Mouse (Mus musculus) testis, adult 2 months (tissue): ENCODE measurements around the gene Laptm4a. TPM values are rescaled to one million over a fixed set of nuclear protein-coding genes. Genes with fewer than 3 reads are reported as not detected.

Experiments used
- H3K27ac ChIP-seq: fragments of 200-500 bp; 2 replicates; pipeline ENCODE4 v1.5.1; 2012; ENCODE audit warnings: low read depth, low read length; ENCODE audit not compliant: control insufficient read depth, insufficient read depth
- H3K27me3 ChIP-seq: fragments of 200-500 bp; 2 replicates; pipeline ENCODE4 v1.6.1; 2012; ENCODE audit warnings: mild to moderate bottlenecking, low read length, moderate library complexity; ENCODE audit not compliant: control insufficient read depth, insufficient read depth
- H3K36me3 ChIP-seq: fragments of 200-500 bp; 2 replicates; pipeline ENCODE4 v1.6.1; 2012; ENCODE audit warnings: mild to moderate bottlenecking, low read length; ENCODE audit not compliant: control insufficient read depth, insufficient read depth
- H3K4me1 ChIP-seq: fragments of 200-500 bp; 2 replicates; pipeline ENCODE4 v1.6.1; 2012; ENCODE audit warnings: low read length; ENCODE audit not compliant: control insufficient read depth, insufficient read depth
- H3K4me3 ChIP-seq: fragments of 200-500 bp; 2 replicates; pipeline ENCODE4 v1.5.1; 2012; ENCODE audit warnings: low read depth, mild to moderate bottlenecking, low read length, moderate library complexity, mixed read lengths; ENCODE audit not compliant: control insufficient read depth
- CTCF ChIP-seq: fragments of 200-500 bp; IDR thresholded peaks from 2 replicates; pipeline ENCODE4 v1.5.1; 2012; ENCODE audit warnings: low read depth, mild to moderate bottlenecking, inconsistent platforms, low read length, moderate library complexity; ENCODE audit not compliant: control insufficient read depth, insufficient read depth, insufficient replicate concordance
- POLR2A ChIP-seq: fragments of 200-500 bp; IDR thresholded peaks from 2 replicates; pipeline ENCODE4 v1.6.1; 2012; ENCODE audit warnings: low read depth, mild to moderate bottlenecking, inconsistent platforms, low read length, moderate library complexity; ENCODE audit not compliant: control insufficient read depth
- polyA plus RNA-seq: library from polyadenylated mRNA; depleted of rRNA; stranded (reverse); fragments of >200 nt; gene quantifications from 2 replicates; pipeline ENCODE4 v1.2.3, GENCODE M21; 2012

The Laptm4a gene
- polyA plus RNA-seq, 1 experiment, result 383 TPM

DNA sequence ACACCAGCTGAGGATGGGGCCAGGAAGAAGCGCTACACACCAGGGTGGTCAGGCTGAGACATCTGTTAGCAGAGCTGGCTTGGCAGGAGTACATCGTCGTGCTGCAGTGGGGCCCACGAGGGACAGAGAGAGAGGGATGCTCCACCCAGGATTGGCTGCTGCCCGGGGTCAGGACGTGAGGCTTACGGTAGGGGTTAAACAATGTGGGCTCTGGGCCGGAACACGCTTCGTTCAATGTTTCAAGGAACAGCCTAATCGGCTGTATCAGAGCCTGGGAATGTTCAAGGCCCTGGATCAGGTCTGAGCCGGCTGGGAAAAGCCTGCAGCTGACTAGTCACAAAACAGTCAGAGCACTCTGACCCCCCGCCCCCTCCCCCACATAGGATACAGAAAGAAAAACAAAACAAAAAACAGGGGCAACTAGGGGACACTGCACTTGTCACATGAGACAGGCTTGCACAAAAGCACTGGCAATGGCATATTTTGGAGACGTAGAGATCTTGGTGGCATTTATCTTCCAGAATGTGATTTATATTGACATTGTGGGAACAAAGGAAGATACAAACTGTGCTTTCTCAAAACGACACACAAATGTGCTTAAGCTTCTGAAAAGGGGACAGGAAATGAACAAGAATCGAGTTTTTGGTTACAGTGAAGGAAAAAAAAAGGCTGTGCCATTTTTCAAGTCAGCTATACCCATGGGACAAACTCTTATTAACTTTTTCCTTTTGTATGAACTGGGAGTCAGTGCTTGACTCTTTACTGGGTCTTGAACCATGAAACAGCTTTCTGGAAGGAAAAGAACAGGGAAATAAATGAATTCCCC is 8.4 kb upstream of the Laptm4a start:
- Histone ChIP-seq H3K27me3 (no peaks in the 10 kb centered on the region), H3K4me1 (peaks cover 6% of the 10 kb centered on the region), H3K4me3 (no peak overlapping the region), H3K36me3 (no peaks in the 10 kb centered on the region), H3K27ac (peak overlapping the region; percentile 82)
- TF ChIP-seq CTCF (no peak), POLR2A (no peak)

DNA sequence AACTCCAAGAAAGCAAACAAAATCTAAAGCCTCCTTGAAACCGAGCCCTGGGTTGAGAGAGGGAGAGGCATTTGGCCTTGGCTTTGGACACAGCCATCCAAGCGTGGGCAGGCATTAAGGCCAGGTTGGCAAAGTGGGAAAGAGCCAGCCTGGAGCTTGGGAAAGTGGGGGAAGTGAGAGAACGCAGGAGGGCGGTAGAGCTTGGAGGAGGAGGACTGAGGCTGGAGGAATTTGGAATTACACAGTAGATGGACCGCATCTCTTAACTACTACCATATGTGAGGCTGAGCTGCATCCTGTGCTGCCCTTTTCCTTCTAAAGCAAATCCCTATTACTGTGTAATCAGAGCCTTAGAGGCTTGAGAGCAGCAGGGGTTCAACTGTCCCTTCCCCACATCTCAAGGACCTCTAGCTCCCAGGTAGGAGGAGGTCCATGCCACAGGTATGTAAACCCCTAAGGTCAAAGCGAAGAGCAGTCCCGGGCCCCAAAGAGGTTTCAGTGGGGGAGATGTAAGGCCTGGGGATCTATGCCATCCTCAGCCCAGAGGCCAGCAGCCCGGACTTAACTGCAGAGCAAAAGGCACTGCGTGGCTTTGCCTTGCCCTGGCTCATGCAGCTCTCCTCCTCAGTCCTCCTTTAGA is 7.6 kb upstream of the Laptm4a start:
- Histone ChIP-seq H3K27ac (peak overlapping the region; percentile 75), H3K36me3 (no peaks in the 10 kb centered on the region), H3K27me3 (no peaks in the 10 kb centered on the region), H3K4me1 (peaks cover 8% of the 10 kb centered on the region), H3K4me3 (no peak overlapping the region)
- TF ChIP-seq CTCF (no peak), POLR2A (no peak)

DNA sequence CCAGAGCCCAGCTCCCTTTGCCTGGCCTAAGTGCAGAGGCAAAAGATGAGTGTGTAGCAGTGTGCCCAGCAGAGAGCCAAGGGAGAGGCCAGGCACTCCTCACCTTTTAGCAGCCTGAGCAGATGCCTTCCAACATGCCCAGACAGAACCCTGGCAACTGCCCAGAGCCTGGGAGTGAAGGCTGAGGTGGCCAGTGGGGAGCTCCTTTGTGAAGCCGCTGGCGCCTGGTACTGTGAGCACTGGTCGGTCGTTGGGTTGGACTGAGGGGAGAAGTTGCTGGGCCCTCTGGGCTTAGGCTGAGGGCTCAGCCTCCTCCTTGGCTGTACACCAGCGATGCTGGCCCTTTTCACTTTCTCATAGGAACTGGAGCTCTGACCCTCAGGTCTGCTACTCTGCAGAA is 5.1 kb upstream of the Laptm4a start:
- Histone ChIP-seq H3K4me1 (peaks cover 8% of the 10 kb centered on the region), H3K4me3 (no peak overlapping the region), H3K27me3 (no peaks in the 10 kb centered on the region), H3K27ac (peak overlapping the region; percentile 61), H3K36me3 (no peaks in the 10 kb centered on the region)
- TF ChIP-seq POLR2A (0 out of 2 replicates have a peak, but pooled peaks have one; percentile 35), CTCF (no peak)

DNA sequence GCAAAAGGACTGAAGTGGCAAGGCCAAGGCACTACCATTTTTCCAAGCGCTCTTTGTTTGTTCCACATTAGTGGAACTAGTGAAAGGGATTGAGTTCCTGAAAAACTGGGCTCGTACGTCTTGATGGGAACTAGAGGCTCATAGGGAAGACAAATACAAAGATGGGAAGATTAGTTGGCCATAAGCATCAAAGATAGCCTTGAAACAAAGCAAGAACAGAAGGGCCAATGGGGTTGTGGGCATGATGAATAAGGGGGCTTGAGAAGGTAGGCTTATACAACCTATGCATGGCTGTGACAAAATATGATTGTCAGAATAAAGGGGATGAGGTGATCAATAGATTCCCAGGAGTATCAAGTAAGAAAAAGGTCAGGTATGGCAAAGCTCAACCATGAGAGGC is 2.2 kb upstream of the Laptm4a start:
- no peak overlapping the region for H3K4me3 ChIP-seq
- H3K27me3 ChIP-seq, result no peaks in the 10 kb centered on the region
- H3K36me3 ChIP-seq, result no peaks in the 10 kb centered on the region
- TF ChIP-seq POLR2A (no peak), CTCF (no peak)
- H3K4me1 ChIP-seq, result peaks cover 6% of the 10 kb centered on the region
- H3K27ac ChIP-seq, result no peak overlapping the region

DNA sequence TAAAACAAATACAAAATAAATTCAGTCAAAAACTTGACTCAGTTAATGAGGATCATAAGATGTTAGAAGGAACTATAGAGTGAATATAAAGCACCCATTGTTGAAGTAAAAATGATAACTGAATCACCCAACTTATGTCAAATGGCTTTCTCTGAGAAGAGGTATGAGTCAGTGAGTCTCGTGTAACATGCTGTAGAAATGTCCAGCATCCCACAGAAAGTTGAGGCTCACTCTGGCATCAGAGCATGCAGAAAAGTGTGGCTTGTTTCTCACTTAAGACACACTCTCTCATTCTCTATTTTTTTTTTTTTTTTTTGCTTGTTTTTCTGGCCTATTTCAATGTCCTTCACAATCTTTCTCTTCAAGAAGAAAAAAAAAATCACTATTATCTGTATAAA is 469 bp upstream of the Laptm4a start:
- Histone ChIP-seq H3K36me3 (no peaks in the 10 kb centered on the region), H3K4me3 (peak overlapping the region; percentile 98), H3K27me3 (no peaks in the 10 kb centered on the region), H3K4me1 (peaks cover 6% of the 10 kb centered on the region), H3K27ac (peak overlapping the region; percentile 99)
- no peak for TF ChIP-seq CTCF
- no peak for TF ChIP-seq POLR2A

DNA sequence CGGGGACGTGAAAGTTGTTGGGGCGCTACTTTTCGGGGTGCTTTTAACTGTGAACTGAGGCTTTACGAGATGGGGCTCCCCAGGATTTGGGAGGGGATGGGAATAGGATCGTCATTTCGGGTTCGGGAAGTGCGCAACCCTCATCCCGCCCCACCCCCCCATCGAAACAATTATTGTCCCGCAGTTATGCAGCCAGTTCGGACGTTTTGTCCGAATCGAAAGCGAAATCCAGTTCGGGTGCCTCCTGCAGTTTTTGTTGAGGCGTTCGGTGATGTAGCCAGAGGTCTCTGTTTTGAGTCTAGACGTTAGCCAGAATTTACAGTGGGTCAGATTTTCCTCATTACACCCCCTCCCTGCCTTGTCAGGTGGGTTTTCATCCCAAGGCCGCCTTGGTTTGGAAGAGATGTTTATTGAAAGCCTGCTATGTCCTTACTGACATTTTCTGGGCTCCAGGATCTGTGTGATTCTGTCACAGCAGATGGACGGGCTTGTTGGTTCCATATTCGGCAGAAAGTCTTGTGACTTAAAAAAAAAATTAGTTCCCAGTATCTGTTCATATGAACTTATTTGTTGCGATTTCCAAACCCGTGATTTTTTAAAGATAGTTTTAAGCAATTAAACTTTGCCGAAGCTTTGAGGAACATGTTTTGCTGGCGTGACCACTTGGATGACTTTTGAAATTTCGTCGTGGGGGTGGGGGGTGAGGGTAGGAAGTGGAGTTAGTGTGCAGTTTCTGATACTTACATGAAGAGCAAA is 1.1 kb downstream of the Laptm4a start:
- Histone ChIP-seq H3K4me3 (peak overlapping the region; percentile 98), H3K4me1 (peaks cover 4% of the 10 kb centered on the region; the same call in 1 of the 2 replicates), H3K27ac (peak overlapping the region; percentile 99), H3K27me3 (no peaks in the 10 kb centered on the region), H3K36me3 (no peaks in the 10 kb centered on the region; the same call in 1 of the 2 replicates)
- TF ChIP-seq CTCF (no peak), POLR2A (no peak)

DNA sequence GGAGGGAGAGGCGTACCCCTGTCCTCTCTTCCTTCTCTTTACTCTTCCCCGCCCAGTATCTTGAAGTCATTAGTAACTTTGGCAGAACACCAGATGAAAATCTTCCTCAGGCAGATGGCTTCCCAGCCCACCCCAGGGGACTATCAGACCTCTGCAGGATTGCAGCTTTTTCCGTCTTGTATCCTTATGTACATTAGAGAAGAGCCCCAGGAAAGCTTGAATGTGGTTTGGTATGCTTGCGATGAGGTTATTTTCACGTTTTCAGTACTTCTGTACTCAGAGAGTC is 1.6 kb downstream of the Laptm4a start:
- H3K27me3 ChIP-seq, result no peaks in the 10 kb centered on the region
- H3K36me3 ChIP-seq, result no peaks in the 10 kb centered on the region; the same call in 1 of the 2 replicates
- TF ChIP-seq CTCF, result no peak
- no peak for TF ChIP-seq POLR2A
- H3K4me3 ChIP-seq, result peak overlapping the region; percentile 98
- peaks cover 4% of the 10 kb centered on the region; the same call in 1 of the 2 replicates for H3K4me1 ChIP-seq
- 0 out of 2 replicates have a peak overlapping the region, but pooled peaks have one; percentile 23 for H3K27ac ChIP-seq

DNA sequence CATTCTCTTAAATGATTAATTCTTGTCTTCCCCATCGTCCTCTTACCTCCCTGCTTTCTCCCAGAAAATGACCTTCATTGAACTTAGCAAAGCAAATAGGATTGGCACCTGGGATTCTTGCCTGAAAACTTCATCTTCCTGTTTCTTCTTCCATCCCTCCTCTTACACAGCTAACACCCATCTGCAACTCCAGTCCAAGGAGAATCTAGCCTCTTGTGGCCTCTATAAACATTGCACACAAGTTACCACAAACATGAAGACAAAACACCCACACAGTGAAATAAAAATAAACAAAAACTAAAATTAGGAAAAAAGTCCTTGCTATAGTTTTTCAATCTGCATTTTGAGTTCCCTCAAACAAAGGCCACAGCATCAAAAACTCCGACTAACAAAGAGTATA is 2.1 kb downstream of the Laptm4a start:
- Histone ChIP-seq H3K27ac (no peak overlapping the region), H3K36me3 (no peaks in the 10 kb centered on the region; the same call in 1 of the 2 replicates), H3K27me3 (no peaks in the 10 kb centered on the region), H3K4me3 (peak overlapping the region; percentile 74; the same call in 1 of the 2 replicates), H3K4me1 (peaks cover 2% of the 10 kb centered on the region; the same call in 1 of the 2 replicates)
- TF ChIP-seq POLR2A (no peak), CTCF (no peak)
